Mouse (Mus musculus) liver, postnatal 0 days (tissue): Measurements from ENCODE around the gene Efhc1.

Source experiments
- CTCF ChIP-seq: sonication (generic); IDR thresholded peaks from 2 replicates; pipeline ENCODE4 v1.5.1; 2016; ENCODE audit warnings: antibody characterized with exemption, low read depth
- EP300 ChIP-seq: IDR thresholded peaks from 2 replicates; pipeline ENCODE4 v1.6.1; 2016; ENCODE audit warnings: antibody characterized with exemption, low read depth, mild to moderate bottlenecking

DNA sequence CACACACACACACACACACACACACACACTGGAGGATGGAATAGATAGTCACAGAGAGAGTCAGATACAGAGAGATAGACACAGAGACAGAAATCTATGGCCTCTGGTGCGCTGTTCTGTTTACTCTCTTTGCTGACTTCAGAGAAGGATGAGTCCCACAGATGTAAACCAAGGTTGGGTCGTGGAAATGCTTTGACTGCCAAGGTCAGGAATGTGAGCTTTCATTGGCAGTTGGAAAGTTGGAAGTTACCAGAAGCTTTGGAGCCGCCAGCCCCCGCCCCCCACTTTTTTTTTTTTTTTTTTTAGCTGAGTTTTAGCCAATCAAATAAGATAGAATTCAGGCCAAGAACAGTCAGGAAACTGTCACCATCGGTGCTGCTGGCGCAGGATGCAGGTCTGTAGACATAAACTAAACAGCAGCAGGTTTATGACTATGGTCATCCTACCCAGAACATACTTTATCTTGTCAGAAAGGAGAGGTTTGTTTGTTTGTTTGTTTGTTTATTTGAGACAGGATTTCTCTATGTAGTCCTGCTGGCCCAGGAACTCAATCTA lies 33.9 kb upstream of the Efhc1 start:
- TF ChIP-seq EP300: no peak
- no peak for TF ChIP-seq CTCF
